Comparison of ENCODE assay signal across 10 mouse cellular contexts in the genomic region with DNA sequence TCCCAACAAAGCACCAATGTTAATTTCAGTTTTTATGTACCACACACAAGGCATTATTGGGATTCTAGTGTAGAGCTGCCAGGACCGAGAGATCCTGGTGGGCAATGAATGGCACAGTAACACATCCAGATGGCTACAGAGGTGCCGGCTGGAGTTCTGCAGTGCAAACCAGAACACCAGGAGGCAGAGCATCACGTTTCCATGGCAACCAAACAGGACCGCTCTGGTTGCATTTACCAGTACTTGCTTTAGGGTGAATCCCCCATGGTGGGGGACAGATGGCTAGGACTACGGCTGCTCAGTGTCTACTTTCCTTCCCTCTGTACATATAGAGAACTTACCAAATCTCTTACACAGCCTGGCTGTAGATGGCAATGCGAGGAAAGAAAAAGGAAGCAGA. TPM values are rescaled to one million over a fixed set of nuclear protein-coding genes. Genes with fewer than 3 reads are reported as not detected.
DNase-seq lines count a peak whose midpoint lies in the region; ATAC-seq and TF ChIP-seq lines count a peak whose summit lies in the region.
"Had no signal": no experiment of that assay in that cellular context is flagged by ENCODE, and none has a peak within 500 bp of the region (broad histone marks: within the 10 kb centered on the region; RNA-seq: fewer than 3 reads in every experiment).

No protein-coding gene starts in this region.

- 12% methylated on average over 6 of the region's 6 CpGs for WGBS in hindbrain, embryonic 13.5 days
- WGBS in midbrain, embryonic 12.5 days, result 23% methylated on average over 6 of the region's 6 CpGs

- H3K36me3 ChIP-seq in ES-E14 (ENCODE audit: control insufficient read depth, insufficient read depth, low read length, poor library complexity, severe bottlenecking), result peaks cover 20% of the 10 kb centered on the region
- peaks cover 55% of the 10 kb centered on the region for H3K36me3 ChIP-seq in hindbrain, embryonic 13.5 days
- peaks cover 52% of the 10 kb centered on the region for H3K36me3 ChIP-seq in midbrain, embryonic 12.5 days

- peak overlapping the region; percentile 15; the same call in 1 of the 2 replicates for H3K4me2 ChIP-seq in hindbrain, embryonic 13.5 days
- H3K4me2 ChIP-seq in midbrain, embryonic 12.5 days (replicated peaks), result peak overlapping the region; percentile 21
- H3K4me2 ChIP-seq: lung, embryonic 15.5 days had no signal

- no peak overlapping the region for H3K9ac ChIP-seq in ES-E14 (ENCODE audit: insufficient read depth, low read depth, low read length, poor library complexity, severe bottlenecking)
- 0 out of 2 replicates have a peak overlapping the region, but pooled peaks have one; percentile 51 for H3K9ac ChIP-seq in hindbrain, embryonic 13.5 days
- H3K9ac ChIP-seq in midbrain, embryonic 12.5 days (replicated peaks), result peak overlapping the region; percentile 15; the same call in 1 of the 2 replicates
- H3K9ac ChIP-seq: lung, embryonic 15.5 days had no signal

- peak; percentile 85 for ATAC-seq in hindbrain, embryonic 13.5 days (ENCODE audit: low FRiP score)
- peak; percentile 85 for ATAC-seq in midbrain, embryonic 12.5 days (ENCODE audit: low FRiP score, low read depth)
- ATAC-seq in CD4-positive, CD25-positive, alpha-beta regulatory T cell, adult 4 months, result no peak

- H3K27ac ChIP-seq in ES-E14 (ENCODE audit: insufficient read depth, low read depth, low read length, poor library complexity, severe bottlenecking), result no peak overlapping the region; the same call in 1 of the 2 replicates
- peak overlapping the region; percentile 86 for H3K27ac ChIP-seq in hindbrain, embryonic 13.5 days
- H3K27ac ChIP-seq in midbrain, embryonic 12.5 days (replicated peaks), result peak overlapping the region; percentile 73

- H3K9me3 ChIP-seq in ES-E14 (ENCODE audit: control insufficient read depth, insufficient read depth, low read depth, low read length), result no peaks in the 10 kb centered on the region
- no peaks in the 10 kb centered on the region for H3K9me3 ChIP-seq in hindbrain, embryonic 13.5 days
- H3K9me3 ChIP-seq in midbrain, embryonic 12.5 days, result no peaks in the 10 kb centered on the region
- H3K9me3 ChIP-seq: lung, embryonic 15.5 days had no signal

- H3K27me3 ChIP-seq in hindbrain, embryonic 13.5 days, result no peaks in the 10 kb centered on the region
- no peaks in the 10 kb centered on the region for H3K27me3 ChIP-seq in midbrain, embryonic 12.5 days
- H3K27me3 ChIP-seq: lung, embryonic 15.5 days had no signal

- DNase-seq in ES-E14 (ENCODE audit: low read depth, low spot score), result peak; percentile 58
- peak; percentile 81 for DNase-seq in brain, adult 2 months (ENCODE audit: low read depth, low spot score)
- no peak for DNase-seq in spleen, postnatal 14 days (ENCODE audit: low spot score in 2 of 2)
- DNase-seq in ovary, postnatal 10 days (ENCODE audit: low spot score), result no peak
- DNase-seq: spleen, adult 18-20 months had no signal

- in situ Hi-C loops in ES-E14 (cut with MboI; ENCODE audit: low sequenced_read_pairs in 2 of 2, unreplicated experiment in 2 of 2), result no loop called here

- no peak overlapping the region for H3K4me3 ChIP-seq in ES-E14 (ENCODE audit: insufficient read depth in 1 of 2, low read depth in 1 of 2, low read length in 2 of 2, poor library complexity in 1 of 2, severe bottlenecking in 1 of 2)
- H3K4me3 ChIP-seq in hindbrain, embryonic 13.5 days, result no peak overlapping the region
- no peak overlapping the region for H3K4me3 ChIP-seq in midbrain, embryonic 12.5 days
- H3K4me3 ChIP-seq: erythroblast, embryonic 14.5 days; lung, embryonic 15.5 days had no signal

- H3K4me1 ChIP-seq in ES-E14 (ENCODE audit: control insufficient read depth in 2 of 2, insufficient read depth in 2 of 2, low read length in 2 of 2, poor library complexity in 1 of 2), result peaks cover 13 to 16% of the 10 kb centered on the region in 2 experiments
- peaks cover 27% of the 10 kb centered on the region for H3K4me1 ChIP-seq in hindbrain, embryonic 13.5 days (replicated peaks)
- peaks cover 24% of the 10 kb centered on the region for H3K4me1 ChIP-seq in midbrain, embryonic 12.5 days

TF ChIP-seq in ES-E14, 5 proteins besides CTCF, POLR2A, EP300 and RAD21:
- no peak for TF ChIP-seq ZNF384 (IDR thresholded peaks at IDR 0.05; ENCODE audit: low read depth, low read length)
- no peak for TF ChIP-seq CHD2 (IDR thresholded peaks at IDR 0.05; ENCODE audit: low read depth, low read length)
- TF ChIP-seq MAFK (IDR thresholded peaks at IDR 0.05; ENCODE audit: insufficient read depth, low read depth, low read length), result no peak
- TF ChIP-seq HCFC1 (IDR thresholded peaks at IDR 0.05; ENCODE audit: borderline replicate concordance, insufficient read depth, low read length), result no peak
- no peak for TF ChIP-seq ZC3H11A (IDR thresholded peaks at IDR 0.05; ENCODE audit: borderline replicate concordance, low read depth, low read length)
TF ChIP-seq in ES-E14: peak in this region for 0.

RNA-seq across cellular contexts. Expression of a gene that starts 57.7 kb away (rescaled TPM):
- 26.8 and 36.5 TPM in 2 replicates for total RNA-seq in ES-E14 (2012; rRNA removed)
- polyA plus RNA-seq in hindbrain, embryonic 13.5 days (2015; fragmentation: Nextera tagmentation; extraction: Ambion mirVana), result 26.9 and 28.4 TPM in 2 replicates
- polyA plus RNA-seq in midbrain, embryonic 12.5 days (2016; fragmentation: Nextera tagmentation; extraction: Ambion mirVana), result 34.1 and 35.0 TPM in 2 replicates
- polyA plus RNA-seq in CD4-positive, CD25-positive, alpha-beta regulatory T cell, adult 4 months (2017; shearing (Covaris generic)), result 10 to 100 TPM; 68.3 to 79.2 TPM
- polyA plus RNA-seq: erythroblast, embryonic 14.5 days had no signal

Comparison
In these comparisons a context has a peak if more than half of its experiments do, and no peak if none do; other contexts are left out.
1. DNase-seq: peak in ES-E14 (single experiment) and brain, adult 2 months (single experiment); none in spleen, postnatal 14 days (0 of 2) and ovary, postnatal 10 days (single experiment).